Mouse (Mus musculus) G1E (cell line): ENCODE data around the gene Dmbx1.

Experiments used
- CTCF ChIP-seq: IDR thresholded peaks from 2 replicates; pipeline ENCODE4 v1.5.1; 2012; ENCODE audit warnings: low read depth, low read length, inconsistent platforms, mixed read lengths
- POLR2AphosphoS5 ChIP-seq: IDR thresholded peaks from 2 replicates; pipeline ENCODE4 v1.6.1; 2012; ENCODE audit warnings: low read depth, low read length, inconsistent platforms; ENCODE audit not compliant: insufficient replicate concordance
- TAL1 ChIP-seq: conservative IDR thresholded peaks from 2 replicates; pipeline ENCODE4 v1.6.1; 2012; ENCODE audit warnings: low read depth, low read length, inconsistent platforms, mixed read lengths

DNA sequence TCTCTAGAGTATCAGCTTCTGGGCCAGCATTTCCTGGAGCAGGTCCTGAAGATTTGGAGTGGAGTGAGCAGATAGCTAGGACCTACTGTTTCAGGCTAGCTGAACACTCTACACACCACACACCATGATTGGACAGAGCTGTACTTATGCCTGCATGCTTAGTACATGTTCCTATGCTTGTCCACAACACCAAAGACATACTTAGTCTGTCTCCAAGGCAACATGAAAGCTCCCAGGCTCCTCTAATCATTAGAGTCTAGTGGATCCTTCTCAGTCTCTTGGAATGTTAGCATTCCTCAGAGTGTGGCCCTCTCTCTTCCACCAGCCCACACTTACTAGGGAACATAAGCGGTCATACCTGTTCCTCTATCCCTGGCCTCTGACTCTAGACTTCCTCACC, 47.7 kb upstream of the Dmbx1 start:
- TF ChIP-seq POLR2AphosphoS5 = no peak
- no peak for TF ChIP-seq CTCF
- TF ChIP-seq TAL1 = no peak
